Mouse (Mus musculus): Measurements from ENCODE around the gene Mki67.
"Not testable (repeated sequence)": the region's sequence is repeated elsewhere in the genome, so short reads cannot be mapped to it uniquely, and the experiment has no call there.

The Mki67 gene

DNA sequence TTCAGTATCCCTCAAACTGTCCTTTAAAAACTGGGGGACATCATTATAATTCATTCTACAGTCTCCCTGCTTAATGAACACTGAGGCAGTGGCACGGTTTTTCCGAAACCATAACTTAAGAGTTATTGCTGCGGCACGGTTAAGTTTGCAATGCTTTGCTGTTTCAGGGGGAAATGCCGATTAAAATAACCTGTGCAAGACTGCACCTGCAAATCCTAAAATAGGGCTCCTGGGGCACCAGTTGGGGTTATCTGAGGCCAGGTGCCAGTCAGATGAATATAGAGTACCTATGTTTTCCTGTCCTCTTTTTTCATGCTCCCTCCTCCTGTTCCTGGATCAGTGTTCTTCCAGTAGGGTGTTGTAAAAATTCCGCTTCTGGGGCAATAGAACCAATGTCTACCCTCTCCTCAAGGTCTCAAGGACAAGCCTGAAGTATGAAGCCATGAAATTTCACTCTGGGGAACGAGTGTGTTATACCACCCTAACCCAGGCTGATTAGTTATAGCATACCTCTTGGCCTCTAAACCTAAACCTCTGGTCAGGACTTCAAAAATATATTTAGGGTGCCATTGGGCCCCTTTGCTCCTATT, 902 bp upstream of the Mki67 start:
- no peak for DNase-seq (ENCODE audit: low spot score in 2 of 2)

DNA sequence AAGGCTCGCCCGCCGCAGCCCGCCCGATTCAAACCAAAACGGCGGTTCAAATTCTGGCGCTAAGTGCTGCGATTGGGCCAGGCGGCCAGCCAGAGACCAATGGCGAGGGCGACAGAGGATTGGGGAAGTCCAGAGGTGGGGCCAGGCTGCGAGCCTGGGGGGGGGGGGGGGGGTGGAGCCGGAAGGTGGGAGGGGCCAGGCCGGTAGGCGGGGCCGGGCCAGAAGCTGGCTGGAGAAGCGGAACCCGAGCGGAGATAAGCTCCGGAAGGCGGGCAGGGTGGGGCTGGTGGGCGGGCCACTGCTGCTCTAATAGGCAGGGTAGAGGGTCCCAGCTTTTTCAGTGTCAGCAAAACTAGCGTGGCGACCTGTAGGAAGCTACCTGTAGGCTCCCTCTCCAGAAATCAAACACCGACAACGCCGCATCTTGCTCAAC, 300 bp upstream of the Mki67 start:
- DNase-seq (ENCODE audit: low spot score in 2 of 2) = peak; percentile 76 to 88

DNA sequence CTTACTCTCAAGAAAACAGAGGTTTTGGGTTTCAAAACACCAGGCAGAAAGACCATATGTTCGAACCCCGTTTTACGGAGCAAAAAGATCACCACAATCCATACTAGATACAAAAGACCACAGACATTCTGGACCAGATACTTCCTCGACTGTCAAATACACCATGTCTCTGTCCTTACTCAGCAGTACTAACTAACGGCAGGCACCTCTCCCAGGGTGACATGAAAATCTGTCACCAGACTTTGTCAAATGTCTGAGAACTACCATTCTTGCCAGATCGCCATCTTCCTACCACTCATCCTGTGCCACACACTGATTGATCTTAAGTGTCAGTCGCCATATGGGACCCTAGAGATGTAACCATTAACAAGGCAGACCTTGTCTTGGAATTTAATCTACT, 995 bp downstream of the Mki67 start:
- no peak for DNase-seq (ENCODE audit: low spot score in 2 of 2)

DNA sequence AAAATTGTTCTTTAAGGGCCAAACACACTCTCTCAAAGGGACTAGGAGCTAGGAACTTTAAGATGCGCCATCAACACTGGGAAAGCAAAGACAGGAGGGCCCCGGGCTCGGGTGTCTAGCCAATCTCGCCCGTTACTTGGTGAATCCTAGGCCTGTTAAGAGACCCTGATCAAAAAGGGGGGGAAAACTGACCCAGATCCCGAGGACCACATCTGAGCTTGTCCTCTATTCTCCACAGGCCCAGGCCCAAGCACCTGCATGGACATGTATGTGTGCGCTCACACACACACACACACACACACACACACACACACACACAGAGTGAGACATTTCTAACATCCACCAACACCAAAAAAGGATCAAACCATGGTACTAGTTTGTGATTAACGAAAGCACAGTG, 2.8 kb downstream of the Mki67 start:
- DNase-seq (ENCODE audit: low spot score in 2 of 2) = no peak

DNA sequence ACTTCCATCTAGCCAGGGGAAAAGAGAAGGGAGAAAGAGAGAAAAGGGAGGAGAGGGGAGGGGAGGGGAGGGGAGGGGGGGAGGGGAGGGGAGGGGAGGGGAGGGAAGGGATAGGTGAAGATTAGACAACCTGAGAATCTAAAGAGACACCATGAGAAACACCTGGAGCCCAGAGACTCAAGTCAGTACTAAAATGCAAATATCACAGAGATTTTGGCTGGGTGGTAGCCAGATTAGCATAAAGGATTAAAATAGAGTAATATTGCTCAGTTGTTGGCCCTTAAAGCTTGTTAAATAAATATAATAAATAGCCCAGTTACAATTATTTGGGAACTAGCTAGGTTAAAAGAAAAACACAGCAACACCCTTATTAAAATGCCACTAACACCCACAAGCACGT, 3.6 kb downstream of the Mki67 start:
- no peak for DNase-seq (ENCODE audit: low spot score in 2 of 2)

DNA sequence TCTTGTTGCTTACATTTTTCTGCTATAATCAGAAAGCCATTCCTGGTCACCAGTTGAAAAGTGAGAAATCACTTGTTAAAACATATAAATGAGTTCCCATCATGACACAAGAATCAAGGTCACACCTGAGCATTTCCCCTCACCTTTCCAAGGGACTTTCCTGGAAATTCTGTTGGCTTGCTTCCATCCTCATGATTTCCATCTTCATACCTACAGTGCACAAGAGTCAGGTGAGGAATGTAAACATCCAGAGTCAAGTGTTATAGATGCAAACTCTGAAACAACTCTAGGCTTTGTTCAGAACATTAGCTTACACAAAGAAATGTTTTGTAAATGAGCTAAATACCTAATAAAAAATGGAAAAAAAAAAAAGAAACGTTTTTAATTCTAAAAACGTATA, 5.5 kb downstream of the Mki67 start:
- DNase-seq (ENCODE audit: low spot score in 2 of 2) = no peak

DNA sequence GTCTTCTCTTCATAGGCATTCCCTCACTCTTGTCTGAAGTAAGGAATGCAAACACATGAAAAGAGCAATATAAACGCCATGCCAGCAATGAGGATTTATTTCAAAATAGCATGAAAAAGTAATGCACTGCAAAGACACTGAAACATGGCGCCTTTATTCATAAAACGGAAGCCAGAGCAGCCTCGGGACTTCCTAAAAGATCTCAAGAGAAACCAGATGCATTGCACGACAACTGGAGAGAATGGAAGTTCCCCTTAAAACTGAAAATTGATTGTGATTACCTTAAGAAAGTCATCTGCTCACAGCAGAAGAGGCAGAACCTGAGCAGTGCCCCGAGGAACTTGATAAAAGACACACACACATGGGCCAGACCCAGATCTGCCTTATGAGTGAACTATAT, 10.4 kb downstream of the Mki67 start:
- DNase-seq (ENCODE audit: low spot score in 2 of 2) = no peak

DNA sequence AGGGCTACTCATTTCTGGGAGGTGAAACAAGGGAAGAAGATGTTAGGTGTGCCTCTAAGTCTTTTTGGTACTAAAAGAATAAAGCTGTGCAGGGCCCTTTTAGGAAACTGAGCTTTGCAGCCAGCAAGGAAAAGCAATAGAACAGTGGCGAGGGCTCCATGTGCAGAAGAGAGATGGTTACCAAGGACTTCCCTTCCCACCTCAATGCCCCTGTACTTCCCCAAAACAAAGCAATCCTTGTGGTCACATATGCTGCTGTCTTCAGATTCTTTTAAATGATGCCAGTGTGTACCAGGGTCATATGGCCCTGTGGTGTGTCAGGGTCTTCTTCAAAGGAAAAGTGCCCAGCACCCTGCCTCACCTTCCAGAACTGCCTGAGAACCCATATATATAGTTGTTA, 11.1 kb downstream of the Mki67 start:
- DNase-seq (ENCODE audit: low spot score in 2 of 2) = no peak

DNA sequence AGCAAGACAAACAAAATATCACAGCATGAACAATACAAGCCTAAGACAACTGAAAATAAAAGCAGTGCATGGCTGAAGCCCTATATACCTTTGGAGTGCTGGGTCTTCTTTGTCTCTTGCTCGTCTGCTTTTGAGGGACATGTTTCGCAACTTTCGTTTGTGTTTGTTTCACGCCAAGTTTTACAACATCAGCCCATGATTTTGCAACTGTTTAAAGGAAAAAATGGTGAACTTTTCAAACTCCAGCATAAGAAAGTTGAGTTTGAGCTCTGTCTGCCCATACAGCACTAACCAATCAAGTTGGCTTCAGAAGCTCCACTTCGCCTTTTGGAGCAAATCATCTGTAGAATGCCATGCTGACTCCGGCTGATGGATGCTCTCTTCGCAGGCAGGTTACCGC, 11.9 kb downstream of the Mki67 start:
- DNase-seq (ENCODE audit: low spot score in 2 of 2) = no peak

DNA sequence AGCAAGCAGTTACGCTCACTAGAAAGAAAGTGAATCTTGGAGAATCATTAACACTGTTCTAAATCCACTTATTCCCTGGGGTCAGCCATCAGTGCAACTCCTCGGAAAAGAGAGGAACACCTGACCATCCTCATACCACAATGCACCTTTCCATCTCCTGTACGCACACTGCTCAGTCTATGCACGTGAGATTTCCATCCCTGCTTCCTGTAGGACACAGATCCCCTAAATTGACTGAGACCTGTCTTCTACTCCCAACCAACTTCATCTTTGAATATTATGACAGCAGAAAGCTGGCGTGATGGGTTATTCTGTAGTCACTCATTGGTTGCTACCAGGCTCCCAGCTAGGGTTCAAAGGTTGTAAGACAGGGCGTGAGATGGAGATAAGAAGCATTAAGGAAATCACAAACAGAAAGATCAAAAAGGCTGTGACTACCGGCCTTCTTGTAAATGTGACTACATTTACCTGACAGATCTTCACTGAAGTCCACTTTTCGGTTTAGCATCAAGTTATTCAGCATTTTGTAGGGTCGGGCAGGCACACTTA, 12.5 kb downstream of the Mki67 start:
- DNase-seq (ENCODE audit: low spot score in 2 of 2) = no peak

DNA sequence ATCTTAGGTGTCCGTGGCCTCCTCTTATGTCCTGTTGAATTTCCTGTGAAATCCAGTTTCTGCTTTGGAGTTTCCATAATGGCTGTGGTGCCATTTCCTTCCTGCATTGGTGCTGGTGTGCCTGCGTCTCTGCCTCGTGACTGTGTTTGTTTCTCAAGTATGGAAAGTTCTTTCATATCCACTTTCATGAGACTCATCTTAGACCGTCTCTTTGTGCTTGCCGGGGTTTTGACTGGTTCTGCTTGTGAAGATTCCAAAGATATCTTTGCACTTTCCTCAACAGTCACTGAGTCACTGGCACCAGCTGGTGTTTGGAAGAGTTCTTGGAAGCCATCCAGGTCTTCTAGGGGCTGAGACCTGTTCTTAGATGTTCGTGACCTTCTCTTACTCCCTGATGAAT, 16.8 kb downstream of the Mki67 start:
- DNase-seq (ENCODE audit: low spot score in 2 of 2) = not testable (repeated sequence)

DNA sequence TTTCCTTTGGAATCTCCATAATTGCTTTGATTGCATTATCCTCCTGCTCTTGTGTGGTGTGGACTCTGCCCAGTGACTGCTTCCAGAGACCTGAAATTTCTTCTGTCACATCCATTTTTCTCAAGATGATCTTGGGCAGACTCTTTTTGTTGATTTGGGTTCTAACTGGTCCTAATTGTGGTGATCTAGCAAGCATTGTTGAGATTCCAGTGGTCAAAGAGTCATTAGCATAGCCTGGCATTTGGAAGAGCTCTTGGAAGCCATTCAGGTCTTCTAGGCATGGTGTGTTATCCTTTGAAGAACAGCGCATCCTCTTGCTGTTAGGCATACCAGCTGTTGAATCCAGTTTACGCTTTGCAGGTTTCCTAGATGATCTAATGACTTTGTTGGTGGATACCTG, 17.8 kb downstream of the Mki67 start:
- no peak for DNase-seq (ENCODE audit: low spot score in 2 of 2)

DNA sequence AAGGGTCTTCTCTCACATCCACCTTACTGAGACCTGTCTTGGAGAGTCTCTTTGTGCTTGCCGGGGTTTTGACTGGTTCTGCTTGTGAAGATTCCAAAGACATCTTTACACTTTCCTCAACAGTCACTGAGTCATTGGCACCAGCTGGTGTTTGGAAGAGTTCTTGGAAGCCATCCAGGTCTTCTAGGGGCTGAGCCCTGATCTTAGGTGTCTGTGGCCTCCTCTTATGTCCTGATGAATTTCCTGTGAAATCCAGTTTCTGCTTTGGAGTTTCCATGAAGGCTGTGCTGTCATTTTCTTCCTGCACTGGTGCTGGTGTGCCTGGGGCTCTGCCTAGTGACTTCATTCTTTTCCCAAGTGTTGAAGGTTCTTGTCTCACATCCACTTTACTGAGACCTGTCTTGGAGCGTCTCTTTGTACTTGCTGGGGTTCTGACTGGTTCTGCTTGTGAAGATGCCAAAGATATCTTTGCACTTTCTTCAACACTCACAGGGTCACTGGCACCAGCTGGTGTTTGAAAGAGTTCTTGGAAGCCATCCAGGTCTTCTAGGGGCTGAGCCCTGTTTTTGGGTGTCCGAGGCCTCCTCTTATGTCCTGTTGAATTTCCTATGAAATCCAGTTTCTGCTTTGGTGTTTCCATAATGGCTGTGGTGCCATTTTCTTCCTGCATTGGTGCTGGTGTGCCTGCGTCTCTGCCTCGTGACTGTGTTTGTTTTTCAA, 19.0 kb downstream of the Mki67 start:
- not testable (repeated sequence) for DNase-seq (ENCODE audit: low spot score in 2 of 2)

DNA sequence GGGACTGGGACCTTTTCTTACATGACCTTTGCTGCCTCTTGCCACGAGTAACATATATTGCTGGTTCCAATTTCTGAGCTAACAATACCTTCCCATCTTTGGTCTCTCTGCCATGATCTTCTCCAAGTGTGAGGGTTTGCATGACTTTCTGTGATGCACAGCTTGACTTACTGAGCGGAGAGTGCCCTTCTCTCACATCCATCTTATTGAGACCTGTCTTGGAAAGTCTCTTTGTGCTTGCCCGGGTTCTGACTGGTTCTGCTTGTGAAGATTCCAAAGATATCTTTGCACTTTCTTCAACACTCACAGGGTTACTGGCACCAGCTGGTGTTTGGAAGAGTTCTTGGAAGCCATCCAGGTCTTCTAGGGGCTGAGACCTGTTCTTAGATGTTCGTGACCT, 20.0 kb downstream of the Mki67 start:
- no peak for DNase-seq (ENCODE audit: low spot score in 2 of 2)

DNA sequence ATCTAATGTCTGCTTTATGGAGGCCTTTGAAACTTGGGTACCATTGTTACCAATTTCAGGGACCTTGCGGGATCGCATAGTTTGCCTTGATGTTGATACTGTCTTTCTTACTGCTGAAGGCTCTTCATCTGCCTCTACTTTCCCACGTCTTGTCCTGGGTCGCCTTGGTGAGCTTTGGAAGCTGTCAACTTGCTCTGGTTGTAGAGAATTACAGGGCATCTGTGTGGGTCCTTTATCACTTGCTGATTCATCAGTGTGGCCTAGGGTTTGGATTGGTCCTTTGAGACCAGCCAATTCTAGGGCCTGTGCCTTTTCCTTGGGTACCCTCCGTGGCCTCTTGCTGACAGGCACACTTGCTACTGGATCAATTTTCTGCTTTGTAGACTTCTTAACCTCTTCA, 21.4 kb downstream of the Mki67 start:
- no peak for DNase-seq (ENCODE audit: low spot score in 2 of 2)

DNA sequence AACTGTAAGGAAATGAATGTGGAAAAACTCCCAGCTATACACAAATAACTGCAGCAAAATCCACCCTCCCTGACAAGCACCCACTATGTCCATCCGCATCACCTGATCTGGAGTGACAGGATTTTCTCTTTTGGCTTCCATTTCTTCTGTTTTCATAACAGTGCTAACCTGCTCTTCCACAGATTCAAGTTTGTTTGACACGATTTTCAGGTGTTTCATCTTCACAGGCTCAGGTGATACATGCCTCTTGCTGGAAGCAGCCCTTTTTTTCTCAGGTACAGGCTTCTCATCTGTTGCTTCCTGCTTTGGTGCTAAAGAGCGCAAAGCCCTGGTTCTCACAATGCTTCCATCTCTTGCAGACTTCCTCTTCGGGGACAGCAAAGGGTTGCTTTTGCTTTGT, 22.0 kb downstream of the Mki67 start:
- no peak for DNase-seq (ENCODE audit: low spot score in 2 of 2)

DNA sequence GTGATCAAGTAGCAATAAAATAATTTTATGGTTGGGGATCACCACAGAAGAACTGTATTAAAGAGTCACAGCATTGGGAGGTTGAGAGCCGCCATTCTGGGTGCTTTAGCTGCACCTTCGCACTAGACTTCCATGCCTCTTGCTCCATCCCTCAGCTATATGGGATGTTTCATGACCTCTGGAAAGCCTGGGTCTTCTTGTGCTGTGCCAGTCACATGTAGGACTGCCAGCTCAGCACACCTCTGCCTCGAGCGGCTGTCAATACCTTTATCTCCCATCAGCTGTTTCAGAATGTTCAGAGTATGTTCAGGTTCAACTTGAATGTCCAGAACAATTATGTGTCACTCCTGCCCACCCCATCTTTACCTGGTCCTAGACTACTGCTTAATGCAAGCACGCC, 24.2 kb downstream of the Mki67 start:
- DNase-seq (ENCODE audit: low spot score in 2 of 2) = no peak

DNA sequence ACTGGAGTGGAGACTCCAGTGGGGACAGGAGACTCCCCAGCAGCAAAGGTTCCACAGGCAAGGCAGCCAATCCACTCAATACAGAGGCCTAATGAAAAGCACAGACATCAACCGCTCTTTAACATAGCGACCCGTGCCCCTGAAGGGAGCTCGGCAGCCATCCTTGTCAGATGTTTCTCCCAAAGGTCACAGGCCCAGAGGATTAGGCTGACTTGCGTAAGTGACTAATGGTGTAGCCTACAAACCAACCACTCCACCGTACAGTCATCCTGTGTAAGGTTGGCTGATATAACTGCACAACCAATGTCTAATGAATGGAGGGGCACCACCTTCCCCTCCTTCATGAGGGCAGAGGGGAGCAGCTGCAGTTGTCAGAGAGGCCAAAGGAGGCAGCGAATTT, 26.8 kb downstream of the Mki67 start:
- no peak for DNase-seq (ENCODE audit: low spot score in 2 of 2)

DNA sequence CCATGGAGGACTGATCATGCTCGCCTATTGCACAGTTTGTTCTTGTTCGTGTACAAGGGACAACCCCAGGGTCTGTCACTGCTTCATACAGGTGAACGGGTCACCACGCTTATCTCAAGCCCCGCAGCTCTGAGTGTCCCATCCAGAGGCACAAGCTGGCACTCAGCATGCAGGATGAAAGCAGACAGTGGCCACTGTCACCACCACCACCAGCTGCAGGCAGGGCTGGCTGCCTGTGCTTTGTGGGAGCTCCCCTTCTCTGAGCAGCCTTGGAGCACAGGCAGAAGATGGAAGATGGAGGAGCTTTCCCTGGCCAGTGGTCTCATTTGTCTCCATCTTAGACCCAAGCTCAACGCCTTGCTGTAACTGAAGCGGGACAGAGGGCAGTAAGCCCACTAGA, 31.2 kb downstream of the Mki67 start:
- DNase-seq (ENCODE audit: low spot score in 2 of 2) = no peak

DNA sequence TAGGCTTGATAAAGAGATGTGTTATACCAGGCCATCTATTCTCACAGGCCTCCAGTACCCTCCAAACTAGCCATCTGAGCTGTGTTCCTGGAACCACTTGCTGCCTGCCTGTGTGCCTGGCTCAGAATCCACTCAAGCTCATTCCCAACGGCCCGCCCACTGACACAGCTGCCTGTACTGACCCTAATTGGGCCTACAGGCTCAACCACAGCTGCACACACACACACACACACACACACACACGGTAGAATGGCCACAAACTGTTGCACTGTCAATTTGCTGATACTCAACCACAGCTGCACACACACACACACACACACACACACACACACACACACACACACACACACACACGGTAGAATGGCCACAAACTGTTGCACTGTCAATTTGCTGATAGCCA, 32.1 kb downstream of the Mki67 start:
- not testable (repeated sequence) for DNase-seq (ENCODE audit: low spot score in 2 of 2)

DNA sequence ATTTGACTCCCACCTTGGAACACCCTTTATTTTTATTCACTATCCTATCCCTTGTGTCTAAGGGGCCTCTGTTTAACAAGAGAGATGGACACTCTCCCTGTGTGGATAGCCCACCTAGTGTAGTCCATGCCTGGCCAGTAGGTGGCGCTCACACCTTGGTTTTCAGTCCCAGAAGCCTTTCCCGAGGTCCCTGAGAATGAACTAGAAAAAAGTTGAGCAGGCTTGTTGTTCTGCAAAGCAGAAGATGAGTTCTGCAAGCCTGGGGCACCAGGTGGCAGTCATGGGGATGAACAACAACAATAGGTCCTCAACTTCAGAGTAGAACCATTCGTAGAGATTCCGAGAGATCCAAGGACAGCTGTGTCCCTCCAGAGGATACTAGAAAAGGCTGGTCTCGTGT, 35.8 kb downstream of the Mki67 start:
- DNase-seq (ENCODE audit: low spot score in 2 of 2) = peak; percentile 37 to 64

DNA sequence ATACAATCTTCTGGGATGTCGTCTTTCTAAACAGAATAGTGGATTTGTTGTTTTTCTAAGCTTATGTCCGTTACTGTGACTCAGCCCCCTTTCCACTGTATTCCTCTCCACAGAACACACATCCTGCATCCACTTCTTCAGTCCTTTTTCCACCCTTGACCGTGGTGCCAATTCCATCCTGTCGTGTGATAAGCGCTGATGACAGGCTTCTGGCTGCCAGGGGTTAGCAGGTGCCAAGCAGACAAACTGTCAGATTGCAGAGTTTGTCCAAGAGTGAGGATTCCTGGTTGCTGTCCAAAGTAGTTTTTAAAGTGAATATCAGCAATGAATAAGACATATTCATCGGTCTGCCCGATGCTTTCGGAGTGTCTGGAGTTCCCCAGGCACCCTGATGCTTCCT, 39.4 kb downstream of the Mki67 start:
- no peak for DNase-seq (ENCODE audit: low spot score in 2 of 2)

DNA sequence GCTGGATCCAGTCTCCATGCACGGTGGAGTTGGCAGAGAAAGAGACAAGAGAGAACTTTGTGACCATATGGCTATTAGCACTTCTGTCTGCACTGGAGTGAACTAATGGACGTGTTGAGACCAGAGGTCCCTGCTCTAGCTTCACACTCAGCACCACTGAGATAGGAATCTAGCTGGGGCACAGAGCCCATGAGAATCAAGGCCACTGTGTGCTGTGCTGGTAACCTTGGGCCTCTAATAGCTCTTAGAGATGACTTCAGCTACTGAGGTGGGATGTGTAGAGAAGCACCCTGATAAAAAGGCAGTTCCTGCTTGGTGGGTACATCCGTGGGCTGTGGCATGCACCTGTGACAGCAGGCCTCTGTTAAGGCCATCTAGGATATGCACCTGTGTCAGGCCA, 42.6 kb downstream of the Mki67 start:
- DNase-seq (ENCODE audit: low spot score in 2 of 2) = no peak

Measured in urinary bladder, postnatal 36 days (tissue).